Mouse (Mus musculus) kidney, adult 2 months (tissue): Measurements from ENCODE around the gene Rassf7. TPM values are rescaled to one million over a fixed set of nuclear protein-coding genes. Genes with fewer than 3 reads are reported as not detected.

Experiments used
- DNase-seq: peaks from one replicate; pipeline ENCODE4 v3.0.0; 2021
- H3K27ac ChIP-seq: fragments of 200-500 bp; 2 replicates; pipeline ENCODE4 v1.5.1; 2012; ENCODE audit warnings: low read depth, low read length, control low read depth, inconsistent platforms; ENCODE audit not compliant: insufficient read depth
- H3K27me3 ChIP-seq: fragments of 200-500 bp; replicated peaks from 2 replicates; pipeline ENCODE4 v1.6.1; 2012; ENCODE audit warnings: mild to moderate bottlenecking, moderate library complexity, low read length, inconsistent platforms; ENCODE audit not compliant: control insufficient read depth, insufficient read depth
- H3K36me3 ChIP-seq: fragments of 200-500 bp; 2 replicates; pipeline ENCODE4 v1.6.1; 2012; ENCODE audit warnings: mild to moderate bottlenecking, moderate library complexity, low read length, inconsistent platforms; ENCODE audit not compliant: control insufficient read depth, insufficient read depth
- H3K4me1 ChIP-seq: fragments of 200-500 bp; 2 replicates; pipeline ENCODE4 v1.6.1; 2011; ENCODE audit warnings: low read length; ENCODE audit not compliant: control insufficient read depth, insufficient read depth
- H3K4me3 ChIP-seq: fragments of 200-500 bp; 2 replicates; pipeline ENCODE4 v1.5.1; 2011; ENCODE audit warnings: mild to moderate bottlenecking, low read depth, low read length, control low read depth; ENCODE audit not compliant: insufficient read depth
- CTCF ChIP-seq: fragments of 200-500 bp; conservative IDR thresholded peaks from 2 replicates; pipeline ENCODE4 v1.5.1; 2011; ENCODE audit warnings: low read depth, mild to moderate bottlenecking, control low read depth, low read length, moderate library complexity, mixed read lengths; ENCODE audit not compliant: insufficient read depth, insufficient read length
- POLR2A ChIP-seq: fragments of 200-500 bp; IDR thresholded peaks from one replicate; pipeline ENCODE4 v1.6.1; 2011; ENCODE audit warnings: low read depth, low read length, control low read depth
- WGBS: fragments of 180-500 bp; shearing (Covaris S2); methylation state at CpG from one replicate; pipeline ENCODE4 v1.1.7; 2018; 5-methylcytosine and 5-hydroxymethylcytosine counted together
- polyA plus RNA-seq: library from polyadenylated mRNA; depleted of rRNA; stranded (reverse); fragments of >200 nt; gene quantifications from 2 replicates; pipeline ENCODE4 v1.2.3, GENCODE M21; 2012

Rassf7 gene
- polyA plus RNA-seq, 1 experiment: 59.1 TPM

- Histone ChIP-seq H3K4me3 (no peak overlapping the region), H3K27ac (no peak overlapping the region), H3K27me3 (no peaks in the 10 kb centered on the region), H3K36me3 (no peaks in the 10 kb centered on the region), H3K4me1 (peaks cover 9% of the 10 kb centered on the region)
- DNase-seq: no peak
- no peak for TF ChIP-seq POLR2A
- no peak for TF ChIP-seq CTCF
- 81% methylated on average over 4 of the region's 4 CpGs for WGBS
Observed at GRCm38 (mm10) chr7:141222696-141223215, 7.1 kb downstream of the Rassf7 start.

DNA sequence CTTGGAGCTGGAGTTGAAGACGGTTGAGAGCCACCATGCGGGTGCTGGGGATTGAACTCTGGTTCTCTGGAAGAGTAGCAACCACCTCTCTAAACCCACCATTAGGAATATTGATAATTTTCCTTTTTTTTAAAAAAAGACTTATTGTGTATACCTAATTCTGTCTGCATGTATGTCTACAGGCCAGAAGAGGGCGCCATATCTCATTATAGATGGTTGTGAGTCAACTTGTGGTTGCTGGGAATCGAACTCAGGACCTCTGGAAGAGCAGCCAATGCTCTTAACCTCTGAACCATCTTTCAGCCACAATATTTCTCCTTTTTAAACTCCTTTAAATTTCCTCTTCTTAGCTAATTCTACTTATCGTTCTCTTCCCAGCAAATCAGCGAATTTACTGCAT lies 10.9 kb downstream of the Rassf7 start:
- H3K4me1 ChIP-seq: peaks cover 20% of the 10 kb centered on the region
- 87% methylated on average over 6 of the region's 6 CpGs for WGBS
- DNase-seq: no peak
- H3K36me3 ChIP-seq: no peaks in the 10 kb centered on the region
- no peaks in the 10 kb centered on the region for H3K27me3 ChIP-seq
- no peak overlapping the region for H3K27ac ChIP-seq
- no peak for TF ChIP-seq CTCF
- no peak for TF ChIP-seq POLR2A
- no peak overlapping the region for H3K4me3 ChIP-seq

- no peak for DNase-seq
- WGBS: 82% methylated on average over 4 of the region's 4 CpGs
- H3K4me1 ChIP-seq: peaks cover 12% of the 10 kb centered on the region; the same call in 1 of the 2 replicates
- H3K27me3 ChIP-seq: no peaks in the 10 kb centered on the region
- no peaks in the 10 kb centered on the region for H3K36me3 ChIP-seq
- TF ChIP-seq CTCF (no peak), POLR2A (no peak)
- no peak overlapping the region for H3K4me3 ChIP-seq
- H3K27ac ChIP-seq: no peak overlapping the region
Observed at GRCm38 (mm10) chr7:141227796-141228195, 12.1 kb downstream of the Rassf7 start.

DNA sequence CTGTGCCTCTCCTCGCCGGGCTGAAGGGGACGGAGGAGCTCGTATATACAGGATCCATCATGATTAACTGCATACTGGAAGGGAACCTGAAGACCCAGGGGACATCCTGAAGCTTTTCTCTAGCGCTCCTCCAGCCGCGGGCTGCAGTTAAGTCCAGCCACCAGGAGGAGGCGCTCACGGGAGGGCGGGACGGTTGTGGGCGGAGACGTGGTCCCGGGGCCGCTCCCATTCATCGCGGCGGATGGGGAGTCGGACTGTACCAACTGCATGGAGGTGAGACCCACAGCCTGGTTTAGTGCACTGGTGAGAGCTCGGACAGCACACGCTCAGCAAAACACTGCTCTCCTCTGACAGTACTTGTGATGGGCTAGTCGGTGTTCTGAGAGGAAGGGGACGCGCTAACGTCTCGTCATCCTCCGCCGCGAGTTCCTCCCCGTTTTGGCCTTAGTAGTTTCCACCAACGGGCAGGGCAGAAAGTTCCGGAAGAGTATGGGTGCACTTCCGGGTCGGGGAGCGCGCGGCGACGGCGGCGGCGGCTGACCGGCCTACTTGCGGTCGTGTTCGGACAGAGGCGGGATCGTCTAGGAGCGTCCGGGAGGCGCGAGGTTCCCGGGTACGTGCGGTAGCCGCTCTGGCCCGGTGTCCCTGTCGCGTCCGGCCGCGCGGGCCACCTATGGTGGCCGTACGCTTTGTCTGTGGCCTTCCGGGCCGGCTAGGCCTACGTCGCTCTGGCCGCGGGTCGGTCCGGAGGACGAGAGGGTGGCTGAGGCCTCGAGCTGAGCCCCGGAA lies 12.8 kb downstream of the Rassf7 start, which contains the start of gene Phrf1:
TSS of gene Phrf1 (plus strand) at position 506 of the 789 bp plus-strand sequence.
- Histone ChIP-seq H3K4me1 (peaks cover 11% of the 10 kb centered on the region; the same call in 1 of the 2 replicates), H3K27me3 (no peaks in the 10 kb centered on the region), H3K4me3 (peak within 1 kb of the TSS; percentile 65), H3K27ac (peak within 1 kb of the TSS; percentile 97), H3K36me3 (no peaks in the 10 kb centered on the region)
- WGBS: under 1% methylated on average over 76 of the region's 76 CpGs
- no peak for TF ChIP-seq POLR2A
- TF ChIP-seq CTCF: peak; percentile 89
- DNase-seq: peak; percentile 92

GRCm38 (mm10) chr7:141229702-141230101 lies 14.0 kb downstream of the Rassf7 start:
- Histone ChIP-seq H3K4me1 (peaks cover 11% of the 10 kb centered on the region; the same call in 1 of the 2 replicates), H3K27me3 (no peaks in the 10 kb centered on the region), H3K4me3 (peak overlapping the region; percentile 65), H3K27ac (no peak overlapping the region), H3K36me3 (peaks cover 1% of the 10 kb centered on the region; the same call in 1 of the 2 replicates)
- no peak for DNase-seq
- 27% methylated on average over 6 of the region's 6 CpGs for WGBS
- TF ChIP-seq CTCF (no peak), POLR2A (no peak)

GRCm38 (mm10) chr7:141230570-141230969 lies 14.9 kb downstream of the Rassf7 start:
- peaks cover 11% of the 10 kb centered on the region; the same call in 1 of the 2 replicates for H3K4me1 ChIP-seq
- H3K27ac ChIP-seq: no peak overlapping the region
- no peaks in the 10 kb centered on the region for H3K27me3 ChIP-seq
- H3K36me3 ChIP-seq: peaks cover 1% of the 10 kb centered on the region
- 83% methylated on average over 4 of the region's 4 CpGs for WGBS
- DNase-seq: no peak
- no peak overlapping the region for H3K4me3 ChIP-seq
- no peak for TF ChIP-seq POLR2A
- TF ChIP-seq CTCF: no peak

- Histone ChIP-seq H3K4me3 (no peak overlapping the region), H3K27ac (no peak overlapping the region), H3K4me1 (peaks cover 11% of the 10 kb centered on the region; the same call in 1 of the 2 replicates), H3K27me3 (no peaks in the 10 kb centered on the region), H3K36me3 (peaks cover 1% of the 10 kb centered on the region)
- TF ChIP-seq CTCF (no peak), POLR2A (no peak)
- no peak for DNase-seq
- WGBS: 52% methylated on average over 3 of the region's 3 CpGs
Observed at GRCm38 (mm10) chr7:141231111-141231510, 15.5 kb downstream of the Rassf7 start.
